Mouse (Mus musculus) forebrain, postnatal 0 days (tissue): ENCODE measurements at regions not wholly inside any gene's neighbourhood (a gene's known extent, or its start where the extent isn't known, plus 50 kb on each side); places are given as distances from the start of the nearest gene placed in this dataset.

Experiments
- ATAC-seq: fragments of 200-750 bp; cut with Nextera tagmentation; 2 replicates; pipeline ENCODE4 v1.8.0; 2017; ENCODE audit warnings: mild to moderate bottlenecking, moderate library complexity
- DNase-seq: peaks from one replicate; pipeline ENCODE4 v3.0.0-alpha.2; 2015
- H3K27ac ChIP-seq: fragments of 300-500 bp; sonication (generic); 2 replicates; pipeline ENCODE4 v1.5.1; 2014; ENCODE audit warnings: low read depth, mild to moderate bottlenecking, antibody characterized with exemption, low read length, moderate library complexity, mixed read lengths
- H3K27me3 ChIP-seq: fragments of 300-500 bp; sonication (generic); 2 replicates; pipeline ENCODE4 v1.6.1; 2014; ENCODE audit warnings: mild to moderate bottlenecking, low read length, mixed read lengths; ENCODE audit not compliant: insufficient read depth
- H3K36me3 ChIP-seq: fragments of 300-500 bp; sonication (generic); 2 replicates; pipeline ENCODE4 v1.6.1; 2014; ENCODE audit warnings: mild to moderate bottlenecking, moderate library complexity; ENCODE audit not compliant: insufficient read depth
- H3K4me1 ChIP-seq: fragments of 300-500 bp; sonication (generic); 2 replicates; pipeline ENCODE4 v1.6.1; 2014; ENCODE audit warnings: antibody characterized with exemption; ENCODE audit not compliant: insufficient read depth
- H3K4me2 ChIP-seq: fragments of 300-500 bp; sonication (generic); 2 replicates; pipeline ENCODE4 v1.6.1; 2014; ENCODE audit warnings: low read depth, mild to moderate bottlenecking, moderate library complexity
- H3K4me3 ChIP-seq: fragments of 300-500 bp; sonication (generic); 2 replicates; pipeline ENCODE4 v1.5.1; 2014; ENCODE audit warnings: low read depth, low read length, mixed read lengths
- H3K9ac ChIP-seq: fragments of 300-500 bp; sonication (generic); 2 replicates; pipeline ENCODE4 v1.6.1; 2014; ENCODE audit warnings: mild to moderate bottlenecking
- H3K9me3 ChIP-seq: fragments of 300-500 bp; sonication (generic); 2 replicates; pipeline ENCODE4 v1.6.1; 2016; ENCODE audit warnings: low read length
- CTCF ChIP-seq: sonication (generic); IDR thresholded peaks from 2 replicates; pipeline ENCODE4 v1.5.1; 2016; ENCODE audit warnings: antibody characterized with exemption, control low read depth, low read depth
- WGBS: fragments of 180-500 bp; shearing (Covaris S2); extraction: QIAGEN DNeasy Blood & Tissue Kit; methylation state at CpG from one replicate; pipeline ENCODE4 v1.1.7; 2014; 5-methylcytosine and 5-hydroxymethylcytosine counted together

- ATAC-seq (0 out of 2 replicates have a peak, but pooled peaks have one; percentile 6), DNase-seq (no peak)
- no peaks in the 10 kb centered on the region for H3K9me3 ChIP-seq
- H3K27ac ChIP-seq: no peak overlapping the region
- no peaks in the 10 kb centered on the region for H3K36me3 ChIP-seq
- 91% methylated on average over 1 of the region's 1 CpGs for WGBS
- no peaks in the 10 kb centered on the region for H3K27me3 ChIP-seq
- H3K4me3 ChIP-seq: no peak overlapping the region
- H3K9ac ChIP-seq: no peak overlapping the region
- no peak for TF ChIP-seq CTCF
- H3K4me1 ChIP-seq: no peaks in the 10 kb centered on the region
- no peak overlapping the region for H3K4me2 ChIP-seq
Measured at GRCm38 (mm10) chr1:61309563-61309962, 329.1 kb upstream of the Pard3b start.

DNA sequence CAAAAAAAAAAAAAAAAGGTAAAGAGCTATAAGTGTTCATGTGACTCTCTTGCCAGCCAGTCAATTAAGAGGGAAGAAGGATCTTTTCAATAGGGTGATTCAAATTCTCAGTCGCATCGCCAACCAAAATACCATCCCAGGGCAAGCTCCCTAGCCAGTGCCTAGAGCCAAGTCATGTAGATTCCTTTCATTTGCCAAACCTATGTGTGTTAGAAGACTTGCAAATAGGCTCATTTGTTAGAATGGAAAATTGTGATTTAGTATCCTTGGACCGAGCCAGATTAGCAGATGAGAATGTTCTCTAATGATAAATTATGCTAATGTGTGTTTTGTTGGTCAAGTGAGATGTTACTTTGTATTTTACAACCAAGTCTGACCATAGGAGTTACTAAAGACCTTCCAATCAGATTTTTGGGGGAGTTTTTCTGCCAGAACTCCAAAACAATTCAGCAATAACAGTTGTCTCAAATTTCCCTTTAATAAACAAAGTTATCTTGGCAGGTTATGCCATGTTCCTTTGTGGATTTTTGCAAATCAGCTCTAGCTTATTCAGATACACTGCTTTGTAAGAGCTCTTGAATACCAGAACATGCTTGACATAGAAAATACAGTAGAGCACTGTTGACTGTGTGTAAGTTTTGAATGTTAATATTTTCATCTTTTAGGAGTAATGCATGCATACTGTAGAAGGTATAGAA lies 328.4 kb upstream of the Pard3b start:
- H3K4me1 ChIP-seq: no peaks in the 10 kb centered on the region
- ATAC-seq (0 out of 2 replicates have a peak, but pooled peaks have one; percentile 29), DNase-seq (peak; percentile 36)
- no peak overlapping the region for H3K4me3 ChIP-seq
- H3K36me3 ChIP-seq: no peaks in the 10 kb centered on the region
- 42% methylated on average over 3 of the region's 3 CpGs for WGBS
- H3K27me3 ChIP-seq: no peaks in the 10 kb centered on the region
- TF ChIP-seq CTCF: no peak
- H3K27ac ChIP-seq: no peak overlapping the region
- H3K4me2 ChIP-seq: no peak overlapping the region
- no peak overlapping the region for H3K9ac ChIP-seq
- H3K9me3 ChIP-seq: no peaks in the 10 kb centered on the region

GRCm38 (mm10) chr1:61310761-61311090 lies 327.9 kb upstream of the Pard3b start:
- DNase-seq (no peak), ATAC-seq (no peak)
- no peak for TF ChIP-seq CTCF
- H3K4me2 ChIP-seq: no peak overlapping the region
- H3K36me3 ChIP-seq: no peaks in the 10 kb centered on the region
- H3K27me3 ChIP-seq: no peaks in the 10 kb centered on the region
- no peaks in the 10 kb centered on the region for H3K4me1 ChIP-seq
- no peak overlapping the region for H3K4me3 ChIP-seq
- no peak overlapping the region for H3K27ac ChIP-seq
- 49% methylated on average over 2 of the region's 2 CpGs for WGBS
- H3K9ac ChIP-seq: no peak overlapping the region
- no peaks in the 10 kb centered on the region for H3K9me3 ChIP-seq

DNA sequence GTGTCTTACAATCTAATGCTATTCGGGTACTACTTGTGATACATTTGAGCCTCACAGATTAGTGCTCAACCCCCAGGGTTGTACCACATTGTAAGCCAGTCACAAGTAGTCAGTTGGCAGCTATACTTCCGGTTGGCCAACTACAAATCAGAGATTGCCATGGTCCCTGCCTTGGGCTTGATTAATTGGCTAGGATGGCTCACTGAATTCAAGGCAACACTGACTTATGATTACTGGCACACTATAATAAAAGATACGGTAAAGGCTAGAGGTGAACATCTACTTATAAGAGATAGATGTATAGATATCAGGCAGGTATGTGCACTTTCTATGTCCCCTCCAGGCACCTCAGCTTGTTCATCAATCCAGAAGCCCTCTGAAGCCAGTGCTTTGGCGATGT lies 325.4 kb upstream of the Pard3b start:
- Histone ChIP-seq H3K27me3 (no peaks in the 10 kb centered on the region), H3K4me1 (no peaks in the 10 kb centered on the region), H3K36me3 (no peaks in the 10 kb centered on the region), H3K27ac (no peak overlapping the region), H3K9ac (no peak overlapping the region), H3K4me2 (no peak overlapping the region), H3K9me3 (no peaks in the 10 kb centered on the region), H3K4me3 (no peak overlapping the region)
- ATAC-seq (no peak), DNase-seq (no peak)
- no peak for TF ChIP-seq CTCF
- WGBS: 88% methylated on average over 4 of the region's 4 CpGs

- Histone ChIP-seq H3K36me3 (no peaks in the 10 kb centered on the region), H3K27me3 (no peaks in the 10 kb centered on the region), H3K27ac (no peak overlapping the region), H3K4me2 (no peak overlapping the region), H3K9me3 (no peaks in the 10 kb centered on the region), H3K4me1 (no peaks in the 10 kb centered on the region), H3K9ac (no peak overlapping the region), H3K4me3 (no peak overlapping the region)
- WGBS: 56% methylated on average over 4 of the region's 4 CpGs
- DNase-seq (no peak), ATAC-seq (no peak)
- TF ChIP-seq CTCF: no peak
Measured at GRCm38 (mm10) chr1:61316261-61316660, 322.4 kb upstream of the Pard3b start.

DNA sequence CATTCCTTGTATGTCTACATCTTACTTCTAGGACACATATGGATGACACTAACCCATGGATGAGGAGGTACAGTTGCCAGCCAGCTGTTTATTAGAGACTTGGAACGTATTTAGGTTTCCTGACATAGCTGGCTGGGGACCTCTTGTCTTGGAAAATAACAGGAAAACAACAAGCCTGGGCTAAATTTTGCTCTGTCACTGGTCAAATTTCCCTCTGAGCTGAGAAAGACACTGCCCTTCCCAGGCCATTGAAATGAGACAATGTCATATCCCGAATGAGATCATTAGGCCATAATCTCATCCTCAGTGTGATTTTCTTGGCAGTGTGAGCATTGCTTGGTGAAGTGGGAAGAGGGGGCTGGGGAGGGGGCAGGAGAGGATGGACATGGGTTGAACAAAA lies 321.9 kb upstream of the Pard3b start:
- WGBS: 64% methylated on average over 2 of the region's 2 CpGs
- Histone ChIP-seq H3K4me3 (no peak overlapping the region), H3K4me1 (no peaks in the 10 kb centered on the region), H3K9me3 (no peaks in the 10 kb centered on the region), H3K27ac (no peak overlapping the region), H3K4me2 (no peak overlapping the region), H3K27me3 (no peaks in the 10 kb centered on the region), H3K9ac (no peak overlapping the region), H3K36me3 (no peaks in the 10 kb centered on the region)
- ATAC-seq: no peak
- DNase-seq: no peak
- TF ChIP-seq CTCF: no peak

DNA sequence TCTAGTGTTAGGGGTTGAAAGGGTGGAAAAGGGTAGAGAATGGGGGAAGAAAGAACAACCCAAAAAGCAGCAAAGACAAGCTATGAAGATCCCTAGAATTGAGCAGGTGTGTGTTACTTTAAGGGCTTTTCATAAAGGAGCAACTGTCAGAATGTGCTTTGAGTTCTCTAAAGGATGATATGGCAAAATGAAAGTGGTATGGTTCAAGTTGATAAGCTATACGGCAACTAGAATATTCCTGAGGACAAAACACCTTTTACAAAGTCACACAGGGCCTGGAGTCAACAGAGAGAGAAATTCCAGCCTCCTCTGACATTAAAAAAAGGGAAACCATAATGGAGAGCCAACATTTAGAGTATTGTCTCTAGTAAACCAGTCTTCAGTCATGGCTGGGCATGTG lies 320.6 kb upstream of the Pard3b start:
- Histone ChIP-seq H3K9me3 (no peaks in the 10 kb centered on the region), H3K9ac (no peak overlapping the region), H3K36me3 (no peaks in the 10 kb centered on the region), H3K4me1 (no peaks in the 10 kb centered on the region), H3K27me3 (no peaks in the 10 kb centered on the region), H3K4me3 (no peak overlapping the region), H3K27ac (no peak overlapping the region), H3K4me2 (no peak overlapping the region)
- ATAC-seq: no peak
- TF ChIP-seq CTCF: no peak
- 93% methylated on average over 1 of the region's 1 CpGs for WGBS
- no peak for DNase-seq
